Mouse (Mus musculus) frontal cortex, postnatal 14 days (tissue): Measurements from ENCODE around the gene Zbtb34.
A peak's percentile ranks its signal among the peaks of the same experiment; 100 is the strongest.

Experiments used
- DNase-seq, 2 experiments: peaks; one replicate each; pipeline ENCODE4 v3.0.0; 2022; ENCODE audit warnings: low spot score in 2 of 2

Zbtb34 gene

DNA sequence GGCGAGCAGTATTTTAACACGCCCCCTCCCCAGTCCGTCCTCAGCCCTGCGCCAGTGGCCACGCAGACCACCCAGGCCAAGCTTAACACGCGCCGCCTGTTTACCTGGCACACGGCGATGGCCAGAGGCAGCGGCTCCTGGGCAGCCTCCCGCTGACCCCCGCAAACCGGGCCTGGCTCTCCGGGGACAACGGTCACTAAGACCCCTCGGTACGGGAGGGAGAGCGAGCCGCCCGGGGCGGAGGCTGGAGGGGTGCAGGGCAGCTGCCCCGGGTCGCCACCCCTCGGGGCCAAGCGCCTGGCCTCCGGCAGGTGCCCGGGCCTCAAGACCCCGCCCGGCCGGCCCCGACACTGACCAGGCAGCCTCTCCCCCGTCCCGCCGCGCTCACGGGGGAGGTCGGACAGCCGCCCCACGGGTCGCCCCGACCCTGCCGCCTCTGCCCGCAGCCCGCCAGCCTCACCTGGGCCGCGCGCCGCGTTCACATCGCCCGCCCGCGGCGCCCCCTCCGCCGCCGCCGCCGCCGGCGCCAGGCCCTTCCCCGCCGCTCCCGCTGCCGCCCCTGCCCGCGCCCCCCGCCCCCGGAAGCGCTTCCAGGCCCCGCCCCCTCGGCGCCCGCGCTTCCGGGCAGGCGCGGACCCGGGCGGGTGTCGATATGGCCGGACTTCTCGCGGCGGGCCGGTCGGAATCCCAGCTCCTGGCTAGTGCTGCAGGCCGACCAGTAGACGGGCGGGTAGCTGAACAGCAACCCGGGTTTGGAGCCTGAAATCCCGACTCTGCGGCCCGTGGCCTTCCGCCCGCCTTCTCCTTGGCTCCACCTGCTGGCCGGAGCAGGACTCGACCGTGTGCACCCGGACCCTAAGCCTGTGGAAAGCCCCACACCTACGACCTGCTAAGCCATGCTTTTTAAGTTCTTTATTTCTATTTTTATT is at the start of gene Zbtb34:
Zbtb34 (minus strand) TSS at position 554 of the 929 bp plus-strand sequence.
- no peak for DNase-seq

DNA sequence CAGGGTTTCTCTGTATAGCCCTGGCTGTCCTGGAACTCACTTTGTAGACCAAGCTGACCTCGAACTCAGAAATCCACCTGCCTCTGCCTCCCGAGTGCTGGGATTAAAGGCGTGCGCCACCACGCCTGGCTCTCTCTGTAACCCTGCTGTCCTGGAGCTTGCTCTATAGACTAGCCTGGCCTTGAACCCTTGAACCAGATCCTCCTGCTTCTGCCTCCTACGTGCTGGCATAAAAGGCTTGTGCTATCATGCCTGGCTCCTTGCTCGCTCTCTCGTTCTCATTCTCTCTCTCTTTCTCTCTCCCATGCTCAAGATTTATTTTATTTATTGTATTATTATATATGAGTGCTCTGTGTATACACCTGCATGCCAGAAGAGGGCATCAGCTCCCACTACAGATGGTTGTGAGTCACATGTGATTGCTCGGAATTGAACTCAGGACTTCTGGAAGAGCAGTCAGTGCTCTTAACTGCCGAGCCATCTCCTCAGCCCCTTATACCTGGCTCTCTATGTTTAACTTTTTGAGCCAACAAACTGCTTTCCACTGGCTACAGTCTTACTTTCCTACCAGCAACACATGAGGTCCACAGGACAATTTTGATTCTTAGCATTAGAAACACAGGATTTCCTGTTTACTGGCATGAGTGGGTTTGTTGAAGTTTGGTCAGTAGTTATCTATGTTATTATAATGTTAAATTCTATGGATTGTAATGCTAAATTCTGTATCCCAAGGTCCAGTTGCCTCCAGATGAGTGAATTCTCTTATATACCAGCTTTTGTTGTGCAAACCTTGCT is 47.0 kb upstream of the Zbtb34 start:
- no peak for DNase-seq

DNA sequence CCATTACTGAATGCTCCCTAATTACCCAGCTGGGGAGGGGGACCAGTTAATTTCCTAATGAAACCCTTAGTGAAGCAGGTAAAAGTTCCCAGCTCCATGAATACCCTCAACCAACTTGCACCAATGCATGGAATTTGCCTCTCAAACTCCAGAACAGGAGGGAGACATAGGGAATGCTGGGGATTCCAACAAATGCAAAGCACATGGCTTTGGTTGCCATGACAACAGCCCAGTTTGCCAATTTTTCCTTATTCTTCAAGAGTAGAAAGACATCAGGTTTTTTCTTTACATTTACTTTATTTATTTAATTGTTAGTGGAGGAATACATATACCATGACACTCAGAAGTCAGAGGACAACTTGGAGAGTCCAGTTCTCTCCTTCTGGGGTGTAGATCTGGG is 44.8 kb upstream of the Zbtb34 start:
- DNase-seq = peak in 1 of 2 experiments; percentile 62

DNA sequence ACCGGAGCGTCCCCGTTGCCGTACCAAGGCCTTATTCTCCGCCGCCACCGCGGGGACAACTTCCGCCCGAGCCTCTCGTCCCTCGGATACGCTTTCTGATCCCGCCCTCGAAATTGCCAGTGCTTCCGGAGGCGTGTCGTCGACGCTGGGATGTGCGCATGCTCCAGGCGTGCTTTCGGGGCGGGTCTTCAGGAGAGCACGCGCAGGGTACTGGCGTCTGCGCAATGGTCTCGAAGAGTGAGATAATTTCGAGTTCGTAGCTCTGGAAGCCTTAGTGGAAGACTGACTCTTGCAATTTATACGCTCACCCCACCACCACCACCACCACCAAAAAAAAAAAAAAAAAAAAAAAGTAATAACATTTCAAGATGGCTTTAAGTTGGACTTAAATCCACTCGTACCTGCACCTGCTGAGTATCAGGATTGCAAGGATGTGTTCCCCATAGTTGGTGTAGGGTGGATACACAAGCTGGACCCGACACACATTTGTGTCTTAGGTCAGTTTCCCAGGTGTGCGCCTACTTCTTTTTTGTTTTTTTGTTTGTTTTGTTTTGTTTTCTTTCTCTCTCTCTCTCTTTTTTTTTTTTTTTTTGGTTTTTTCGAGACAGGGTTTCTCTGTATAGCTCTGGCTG is 37.5 kb upstream of the Zbtb34 start, which contains the start of gene Zbtb43:
Zbtb43 (minus strand) TSS at position 94 of the 632 bp plus-strand sequence.
- peak; percentile 91 to 92 for DNase-seq

DNA sequence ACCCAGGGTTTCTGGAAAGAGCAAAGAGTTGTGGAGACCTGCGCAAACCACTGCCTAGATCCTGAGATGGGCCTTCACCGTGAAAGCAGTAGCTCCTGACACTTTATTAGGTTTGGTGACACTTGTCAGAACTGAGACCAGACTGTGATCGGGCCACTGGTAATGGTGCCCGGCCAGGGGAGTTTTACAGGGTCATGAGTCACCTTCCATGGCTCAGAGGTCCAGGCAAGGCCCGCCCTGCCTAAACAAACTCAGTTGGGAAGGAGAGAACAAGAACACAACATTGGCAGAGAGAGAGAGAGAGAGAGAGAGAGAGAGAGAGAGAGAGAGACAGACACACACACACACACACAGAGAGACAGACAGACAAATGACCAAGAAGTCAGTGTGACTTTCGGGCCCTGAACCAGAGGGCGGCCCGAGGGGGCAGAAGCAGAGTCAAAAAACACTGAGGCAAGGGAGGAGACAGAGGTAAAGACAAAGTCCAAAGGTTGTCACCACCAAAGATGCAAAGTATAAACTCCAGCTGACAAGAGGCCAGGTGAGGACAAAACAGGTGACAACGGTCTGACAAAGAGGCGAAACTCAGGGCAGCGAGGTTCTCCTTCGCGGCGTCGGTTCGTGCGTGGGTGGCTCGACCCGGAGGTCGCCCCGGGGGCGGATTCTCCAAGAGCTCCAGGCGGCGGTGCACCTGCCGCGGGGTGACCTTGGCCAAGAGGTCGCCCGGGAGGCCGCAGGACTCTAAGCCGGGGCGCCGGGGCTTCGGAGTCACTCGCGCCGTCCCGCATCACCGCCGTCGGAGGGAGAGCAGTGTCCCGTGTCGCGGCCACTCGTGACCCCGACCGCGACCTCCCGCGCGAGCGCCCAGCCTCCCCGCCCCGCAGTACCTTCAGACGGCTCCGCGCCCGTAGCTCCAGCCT is 36.7 kb upstream of the Zbtb34 start:
- no peak for DNase-seq

DNA sequence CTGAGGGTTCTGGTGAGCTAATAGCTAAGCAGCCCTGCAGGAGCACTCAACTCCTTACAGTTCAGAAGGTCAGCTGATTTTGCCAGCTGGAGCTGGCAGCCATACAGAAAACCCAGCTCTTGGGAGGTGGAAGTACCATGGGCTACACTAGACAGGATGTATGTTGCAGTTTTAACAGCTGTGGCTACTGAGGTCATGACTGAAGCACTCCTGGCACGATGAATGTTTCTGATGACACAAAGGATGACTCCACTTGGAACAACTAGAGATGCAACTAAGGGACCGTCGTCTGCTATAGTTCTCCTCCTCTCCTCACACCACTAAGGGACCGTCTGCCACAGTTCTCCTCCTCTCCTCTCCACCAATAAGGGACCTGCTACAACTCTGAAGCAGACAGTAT is 34.8 kb upstream of the Zbtb34 start:
- DNase-seq = peak in 1 of 2 experiments; percentile 4

DNA sequence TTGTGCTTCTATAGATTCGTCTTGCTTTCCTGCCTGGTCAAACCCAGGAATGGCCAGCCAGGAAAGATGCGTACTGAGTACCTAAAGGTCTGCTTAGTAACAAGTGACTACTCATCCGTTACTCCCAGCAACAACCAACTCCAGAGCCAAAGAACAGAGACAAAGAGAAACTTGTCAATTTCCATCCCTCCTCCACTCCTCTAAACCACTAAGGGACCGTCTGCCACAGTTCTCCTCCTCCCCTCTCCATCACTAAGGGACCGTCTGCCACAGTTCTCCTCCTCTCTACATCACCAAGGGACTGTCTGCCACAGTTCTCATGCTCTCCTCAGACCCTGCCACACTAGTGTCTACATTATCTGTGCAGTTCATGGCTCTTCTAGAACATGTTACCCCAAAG is 34.1 kb upstream of the Zbtb34 start:
- no peak for DNase-seq

DNA sequence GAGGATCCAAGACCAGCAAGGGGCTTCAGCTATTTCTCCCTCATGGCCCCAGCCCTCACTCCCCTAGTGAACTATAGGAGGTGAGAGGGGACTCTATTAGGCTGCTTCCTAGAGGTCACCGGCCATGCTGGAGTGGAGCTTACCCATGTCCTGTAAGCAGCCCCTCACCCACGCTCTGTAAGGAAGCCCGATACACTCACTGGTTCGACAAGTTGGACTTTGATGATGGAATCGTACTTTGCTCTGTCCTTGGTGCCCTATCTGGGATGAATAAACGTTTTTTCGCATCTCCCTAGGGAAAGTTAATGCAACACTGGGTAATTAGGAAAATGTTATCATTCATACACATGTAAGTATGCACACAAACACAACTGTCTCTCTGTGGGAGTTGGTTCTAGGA is 30.9 kb upstream of the Zbtb34 start:
- DNase-seq = no peak

DNA sequence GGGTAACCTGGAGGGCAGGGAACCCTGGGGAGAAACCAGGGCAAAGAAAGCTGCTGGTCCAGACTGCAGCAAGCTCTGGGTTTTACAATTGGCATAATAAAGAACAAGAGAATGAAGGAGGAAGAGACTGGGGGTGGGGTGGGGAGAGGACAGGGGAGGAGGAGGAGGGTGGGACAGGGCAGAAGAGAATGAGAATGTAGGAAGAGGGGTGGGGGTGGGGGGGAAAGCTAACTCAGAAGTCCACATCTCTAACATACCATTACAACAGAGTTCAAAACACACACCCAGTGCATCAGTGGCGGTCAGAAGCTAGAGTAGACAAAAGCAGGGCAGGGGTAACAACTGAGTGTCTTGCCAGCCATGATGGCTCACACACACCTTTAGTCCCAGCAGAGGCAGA is 29.9 kb upstream of the Zbtb34 start:
- no peak for DNase-seq

DNA sequence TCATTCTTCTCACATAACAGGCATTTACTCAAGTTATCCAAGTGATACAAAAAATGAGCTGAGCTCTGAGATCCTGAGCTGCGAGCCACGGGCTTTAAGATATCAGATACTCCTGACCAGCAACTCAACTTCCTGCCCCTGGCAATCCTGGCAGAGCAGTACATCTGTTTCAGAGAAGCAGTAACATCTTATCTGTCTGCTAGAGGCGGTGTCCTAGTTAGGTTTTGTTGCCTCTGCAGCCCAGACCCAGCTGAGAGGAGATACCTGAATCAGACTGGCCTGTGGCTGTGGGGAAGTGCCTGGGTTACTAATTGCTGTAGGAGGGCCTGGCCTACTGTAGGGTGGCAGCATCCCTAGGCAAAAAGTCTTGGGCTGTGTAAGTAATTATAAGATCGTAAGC is 28.5 kb upstream of the Zbtb34 start:
- no peak for DNase-seq

DNA sequence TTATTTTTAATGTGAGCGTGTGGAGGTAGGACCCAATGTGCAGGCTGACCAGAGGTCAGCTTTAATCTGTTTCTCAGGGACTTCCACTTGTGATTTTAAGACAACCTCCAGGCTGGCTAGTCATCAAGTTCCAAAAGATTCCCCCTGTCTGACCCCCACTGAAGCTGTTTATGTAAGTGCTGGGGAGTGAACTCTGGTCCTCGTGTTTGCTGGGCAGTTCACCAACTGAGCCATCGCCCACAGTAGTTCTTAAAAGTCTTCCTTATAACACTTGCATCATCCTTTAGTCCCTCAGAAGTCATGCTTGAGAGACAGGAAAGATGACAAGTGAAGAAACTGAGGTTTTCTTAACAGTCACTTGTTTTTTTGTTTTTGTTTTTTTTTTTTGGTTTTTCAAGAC is 25.6 kb upstream of the Zbtb34 start:
- DNase-seq = no peak

DNA sequence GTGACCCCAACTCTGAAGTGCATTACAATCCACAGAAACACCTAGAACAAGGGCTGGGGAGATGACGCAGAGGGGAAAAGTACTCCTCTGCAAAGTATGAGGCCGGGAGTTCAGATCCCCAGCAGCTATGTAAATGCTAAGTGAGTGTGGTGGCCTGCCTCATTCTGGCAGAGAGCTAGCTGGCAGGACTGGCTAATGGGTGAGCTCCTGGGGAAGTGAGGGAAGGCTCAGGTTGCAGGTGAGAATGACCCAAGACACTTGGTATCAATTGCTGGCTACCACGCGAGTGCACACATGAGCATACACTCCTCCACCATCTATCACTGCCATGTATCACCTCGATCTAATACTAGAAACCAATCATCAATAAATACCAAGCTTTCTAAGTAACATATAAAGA is 25.1 kb upstream of the Zbtb34 start:
- DNase-seq = no peak

DNA sequence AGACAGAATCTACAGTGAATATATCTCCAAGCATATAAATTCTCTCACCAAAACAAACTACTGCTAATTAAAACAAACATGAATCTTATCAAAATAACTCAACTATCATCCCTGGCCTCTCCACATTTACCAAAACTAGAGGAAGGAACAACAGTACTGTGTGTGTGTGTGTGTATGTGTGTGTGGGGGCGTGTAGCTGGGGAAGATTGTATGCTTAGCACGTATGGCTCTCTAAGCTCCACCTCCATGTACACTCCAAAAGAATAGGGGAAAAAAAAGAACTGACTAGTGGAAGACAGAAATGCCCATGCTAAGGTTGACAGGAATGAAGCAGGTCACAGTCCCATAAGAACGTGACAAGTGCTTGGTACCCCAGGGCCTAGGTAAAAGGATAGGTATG is 24.2 kb upstream of the Zbtb34 start:
- no peak for DNase-seq

DNA sequence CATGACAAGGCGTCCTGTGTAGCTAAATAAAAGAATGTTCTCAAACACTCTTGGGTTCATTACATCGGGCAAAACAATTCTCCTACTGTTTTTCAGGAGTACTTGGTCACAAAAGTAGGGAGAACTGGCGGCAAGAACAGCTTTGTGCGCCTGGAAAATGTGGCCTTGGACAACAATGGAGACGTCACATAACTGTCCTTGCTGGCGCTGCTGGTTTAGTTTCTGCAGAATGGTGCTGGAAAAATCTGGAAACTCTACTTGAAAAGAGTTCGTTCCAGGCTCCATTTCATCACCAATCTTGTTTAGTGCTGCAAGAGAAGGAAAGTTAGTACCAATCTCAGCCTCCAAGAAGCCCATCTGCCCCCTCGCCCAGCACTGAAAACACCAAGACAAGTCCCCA is 23.7 kb upstream of the Zbtb34 start:
- DNase-seq = no peak

DNA sequence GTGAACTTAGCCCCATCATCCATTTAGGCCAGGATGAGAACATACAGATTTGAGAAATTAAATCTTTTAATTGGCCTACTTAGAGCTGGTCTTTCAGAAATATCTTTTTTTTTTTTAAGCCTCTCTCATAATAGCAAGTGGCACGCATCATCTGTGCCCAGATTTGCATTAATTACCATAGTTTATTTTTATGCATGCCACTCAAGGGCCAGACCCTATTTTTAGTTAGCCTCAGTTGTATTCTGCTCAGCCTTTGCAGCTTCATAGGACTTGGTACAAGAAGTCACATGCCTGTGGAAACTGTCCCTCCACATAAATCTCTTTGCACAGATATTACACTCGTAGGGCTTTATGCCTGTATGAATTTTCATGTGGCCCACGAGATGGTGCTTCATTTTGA is 22.4 kb upstream of the Zbtb34 start:
- DNase-seq = no peak

DNA sequence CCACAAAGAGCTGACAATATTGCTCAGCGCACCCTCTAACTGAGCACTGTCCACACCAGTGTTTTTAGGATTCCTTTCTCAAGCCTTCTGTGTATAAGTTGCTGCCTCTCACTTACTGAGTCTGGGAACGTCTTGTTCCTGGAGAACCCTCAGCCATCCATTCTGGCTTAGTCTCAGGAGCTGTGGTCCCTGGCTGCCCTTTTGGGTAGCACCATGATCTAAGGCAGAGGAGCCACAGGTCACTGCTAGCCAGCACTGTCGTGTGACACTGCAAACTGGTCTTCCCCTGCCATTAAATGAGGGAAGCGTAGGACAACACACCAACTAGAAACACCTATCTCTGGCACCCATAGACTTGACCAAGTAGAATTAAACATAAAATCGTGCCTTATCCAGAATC is 21.6 kb upstream of the Zbtb34 start:
- no peak for DNase-seq

DNA sequence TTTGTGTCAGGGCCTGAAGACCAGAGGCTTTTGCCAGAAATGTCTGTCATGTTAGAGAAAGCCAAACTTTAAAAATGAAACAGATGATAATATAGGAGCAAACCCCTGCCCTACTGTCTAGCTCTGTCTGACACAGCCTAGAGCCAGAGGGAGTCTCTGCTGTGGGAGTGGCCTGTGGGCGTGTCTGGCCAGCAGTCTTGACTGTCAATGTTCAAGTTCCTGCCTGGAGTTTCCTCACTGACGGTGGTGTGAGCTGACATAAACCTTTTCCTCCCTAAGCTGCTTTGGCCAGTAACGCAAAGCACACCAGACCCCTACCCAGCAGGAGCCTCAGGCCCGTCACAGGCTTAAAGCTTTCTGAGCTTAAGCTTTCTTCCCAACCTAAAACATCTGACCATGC is 21.0 kb upstream of the Zbtb34 start:
- no peak for DNase-seq

DNA sequence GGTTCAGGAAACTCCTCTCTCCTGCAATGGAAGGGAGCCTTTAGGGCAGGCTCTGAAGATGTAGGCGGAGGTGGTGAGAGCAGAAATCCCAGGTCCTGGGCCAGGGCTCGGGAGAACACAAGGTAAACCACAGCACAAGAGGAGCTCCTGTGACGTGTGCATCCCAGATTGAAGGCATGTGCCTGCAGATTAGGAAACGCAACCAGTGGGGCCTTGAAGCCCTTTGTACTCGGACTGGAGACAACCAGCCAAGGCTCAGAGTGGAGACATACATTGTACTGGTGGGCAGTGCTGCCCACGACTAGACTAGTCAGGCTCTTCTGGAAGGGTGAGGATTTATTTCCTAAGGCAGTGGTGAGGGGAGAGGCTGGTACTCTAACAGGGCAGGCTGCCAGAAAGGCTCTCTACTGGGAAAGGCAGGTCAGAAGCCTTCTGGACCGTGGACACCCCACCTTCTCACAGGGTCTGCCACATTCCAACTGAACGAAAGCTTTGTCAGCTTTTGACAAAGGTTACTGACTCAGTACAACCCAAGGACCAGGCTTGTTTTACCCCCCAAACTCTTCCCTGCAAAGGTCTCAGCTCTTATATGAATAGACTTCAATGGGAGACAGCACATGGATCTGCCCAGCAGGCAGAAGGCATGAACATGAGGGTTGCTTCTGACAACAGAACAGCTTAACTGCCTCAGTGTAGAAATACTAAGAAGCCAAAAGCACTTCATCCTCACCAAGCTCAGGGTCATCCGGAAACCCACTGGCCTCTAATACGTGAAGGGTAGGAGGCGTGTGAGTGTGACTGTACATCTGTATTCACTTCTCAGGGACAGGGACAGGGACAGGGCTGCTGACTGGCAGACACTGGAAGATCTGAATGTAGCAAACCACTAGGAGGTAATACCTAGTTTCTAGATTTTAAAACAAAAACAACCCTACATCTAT is 20.2 kb upstream of the Zbtb34 start:
- no peak for DNase-seq

DNA sequence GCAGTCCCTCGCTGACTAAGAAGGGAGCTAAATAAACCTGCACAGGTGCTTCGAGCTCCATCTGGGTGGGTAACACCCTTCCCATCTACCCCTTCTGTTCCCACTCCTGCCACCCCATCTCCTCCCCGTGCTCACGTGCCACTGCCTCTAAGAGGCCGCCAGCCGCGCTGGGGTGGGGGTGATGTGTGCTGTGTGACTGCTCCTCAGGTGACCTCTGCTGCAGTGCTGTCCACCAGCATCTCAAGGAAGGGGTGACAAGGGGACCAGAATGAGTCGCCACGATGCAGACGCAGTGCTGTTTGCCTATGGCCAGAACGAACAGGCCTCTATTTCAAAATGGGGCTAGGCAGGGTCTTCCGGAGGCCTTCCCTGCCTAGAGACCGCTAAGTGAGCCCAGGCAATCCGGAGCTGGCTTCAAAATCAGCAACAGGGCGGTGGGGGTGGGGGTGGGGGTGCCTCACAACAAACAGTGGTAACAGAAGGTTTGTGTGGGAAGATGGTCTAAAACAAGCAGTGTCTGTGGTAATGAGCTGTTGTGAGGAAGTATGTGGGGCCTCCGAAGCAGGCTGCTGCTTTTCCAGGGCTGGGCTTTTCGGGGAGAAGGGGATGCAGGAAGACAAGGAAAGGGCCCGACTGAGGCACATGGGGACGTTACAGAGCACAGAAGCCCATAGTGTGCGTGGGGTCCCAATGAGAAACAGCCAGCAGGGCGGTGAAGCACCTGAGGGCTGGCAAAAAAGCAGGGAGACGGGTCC is 18.2 kb upstream of the Zbtb34 start:
- no peak for DNase-seq
